Mouse (Mus musculus) adrenal gland, adult (tissue): ENCODE results near the gene Lcn12.

ENCODE experiments used
- DNase-seq, 2 experiments: peaks; one replicate each; pipeline ENCODE4 v3.0.0; 2022 to 2023; ENCODE audit warnings: low spot score in 1 of 2; ENCODE audit not compliant: inconsistent age in 2 of 2

Gene Lcn12

DNA sequence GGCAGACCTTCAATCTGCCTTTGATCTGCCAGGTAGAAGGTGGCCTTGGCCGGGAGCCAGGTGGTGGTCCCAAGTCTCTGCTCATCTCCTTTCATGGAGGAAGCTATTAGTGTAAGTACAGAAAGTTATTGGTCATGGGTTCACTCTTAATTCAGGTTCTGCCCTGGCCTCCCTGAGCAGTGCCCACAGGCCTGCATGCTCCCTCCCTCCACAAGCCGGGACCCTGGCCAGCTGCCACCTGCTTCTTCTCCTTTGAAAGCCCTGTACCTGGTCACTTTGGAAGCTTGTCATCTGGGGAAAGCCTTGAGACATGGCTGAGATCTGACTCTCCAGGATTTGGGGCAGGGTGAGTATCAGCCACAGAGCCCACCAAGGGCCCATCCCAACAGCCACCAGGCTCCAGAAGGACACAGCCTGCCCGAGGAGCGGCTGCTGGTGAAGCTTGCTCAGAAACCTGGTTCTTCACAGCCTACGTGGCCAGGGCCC lies at the start of gene Lcn12:
TSS of gene Lcn12 (minus strand) at position 436 of the 486 bp plus-strand sequence.
- DNase-seq = peak in 1 of 2 experiments; percentile 17

DNA sequence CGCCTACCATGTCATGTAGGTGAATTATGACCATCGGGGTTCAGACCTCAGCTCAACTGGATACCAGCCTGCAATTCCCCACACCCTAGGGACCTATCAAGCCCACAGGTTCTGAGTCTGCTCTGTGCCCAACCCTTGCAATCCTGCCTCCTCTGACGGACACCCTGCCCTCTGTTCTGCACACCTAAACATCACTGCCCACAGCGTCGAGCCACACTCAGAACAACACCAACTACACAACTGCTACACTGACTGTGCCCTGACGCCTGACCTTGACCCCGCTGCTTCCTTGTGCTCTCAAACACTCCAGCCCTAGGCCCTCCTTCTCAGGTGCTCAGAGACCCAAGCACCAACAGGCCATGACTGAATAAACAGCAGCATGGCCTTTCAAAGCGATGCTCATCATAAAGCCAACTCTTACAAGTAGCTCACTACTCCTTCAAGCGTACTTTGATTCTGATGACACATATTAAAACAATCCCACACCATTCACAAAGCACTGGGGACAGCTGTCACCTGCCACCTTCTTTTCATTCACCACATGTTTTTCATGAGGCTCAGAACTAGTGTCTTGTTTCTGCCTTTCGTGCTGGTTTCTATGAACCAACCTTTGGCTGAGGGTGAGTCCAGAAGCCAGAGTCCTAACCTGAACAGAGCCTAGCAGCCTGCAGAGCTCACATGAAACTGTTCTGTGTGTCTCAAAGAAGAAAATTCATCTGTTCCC lies 48.1 kb upstream of the Lcn12 start:
- peak in 1 of 2 experiments; percentile 53 for DNase-seq

DNA sequence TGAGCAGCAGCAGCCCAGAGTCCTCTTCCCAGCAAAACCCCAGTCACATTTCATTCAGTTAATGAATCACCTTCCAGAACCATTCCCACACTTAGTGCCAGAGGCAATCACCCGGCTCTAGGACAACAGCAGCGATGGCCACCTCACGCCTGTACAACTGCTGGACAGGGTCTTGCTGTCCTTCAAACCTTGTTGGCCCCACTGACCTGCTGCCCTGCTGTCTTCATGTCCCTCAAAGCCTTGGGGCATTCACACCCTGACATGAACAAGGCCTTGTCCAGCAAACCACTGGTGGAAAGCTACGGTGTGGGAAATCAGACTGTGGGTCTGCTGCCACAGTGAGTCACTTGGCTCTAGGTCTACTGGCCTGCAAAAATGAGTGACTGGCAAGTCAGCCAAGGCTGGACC lies 46.8 kb upstream of the Lcn12 start:
- peak; percentile 60 to 88 for DNase-seq

DNA sequence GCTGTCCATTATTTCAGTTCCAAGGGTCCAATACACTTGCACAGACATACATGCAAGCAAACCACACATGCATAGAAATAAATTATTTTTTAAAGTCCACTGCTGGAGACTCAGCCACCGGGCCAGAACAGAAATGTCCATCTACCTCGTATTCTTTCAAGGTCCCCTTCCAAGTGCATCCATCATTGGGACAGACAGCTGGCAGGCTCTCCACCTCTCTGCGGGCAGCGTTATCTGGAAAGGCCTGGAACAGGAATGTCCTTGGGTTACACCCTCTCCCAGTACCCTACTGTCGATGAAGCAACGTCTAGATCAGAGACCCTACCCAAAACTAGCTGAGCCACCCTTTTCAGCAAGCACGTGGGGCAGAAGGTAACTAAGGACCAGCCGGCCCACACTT lies 42.8 kb upstream of the Lcn12 start:
- peak; percentile 88 to 92 for DNase-seq

DNA sequence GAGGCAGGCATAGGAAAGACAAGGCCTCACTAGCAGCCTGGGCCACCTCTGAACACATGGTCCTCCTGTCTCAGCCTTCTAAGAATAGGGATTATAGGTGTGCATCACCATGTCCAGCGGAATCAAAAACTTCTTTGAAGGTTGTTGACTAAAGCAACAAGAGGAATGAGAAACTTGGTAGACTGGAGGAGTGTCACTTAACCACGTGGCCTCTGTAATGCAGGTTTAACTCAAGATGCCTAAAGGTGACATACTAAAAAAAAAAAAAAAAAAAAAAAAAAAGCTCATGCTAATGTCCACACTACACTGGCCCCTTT lies 41.1 kb upstream of the Lcn12 start:
- DNase-seq = no peak

DNA sequence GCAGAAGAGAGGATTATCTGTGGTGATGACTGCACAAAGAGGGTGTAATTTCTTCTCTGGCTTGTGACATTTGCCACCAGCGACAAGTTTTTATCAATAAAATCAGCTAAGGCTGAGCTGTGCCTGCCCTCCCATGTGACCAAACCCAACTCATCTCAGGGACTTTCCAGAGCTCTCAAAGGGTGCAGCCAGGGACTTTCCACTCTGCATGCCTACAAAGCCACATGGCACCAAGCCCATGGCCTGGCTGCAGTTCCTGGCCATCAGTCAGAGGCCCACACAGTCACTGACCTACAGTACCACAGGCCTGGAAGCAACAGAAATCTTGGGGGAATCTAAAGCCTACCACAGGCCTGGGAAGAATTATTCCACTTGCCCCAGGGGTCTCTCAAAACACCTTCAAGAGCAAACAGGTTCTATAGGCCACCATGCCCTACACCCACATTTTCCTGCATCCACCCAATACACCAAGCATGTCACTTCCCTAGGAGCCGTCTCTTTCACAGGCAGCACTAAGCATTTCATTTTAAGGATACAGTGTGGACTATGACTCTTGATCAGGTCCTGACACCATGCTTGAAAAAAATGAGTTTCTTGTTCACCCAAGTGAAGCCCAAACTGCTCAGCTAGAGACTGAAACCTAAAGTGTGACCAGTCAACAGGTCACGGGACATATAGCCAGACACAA lies 40.6 kb upstream of the Lcn12 start:
- DNase-seq = peak; percentile 94 to 96

DNA sequence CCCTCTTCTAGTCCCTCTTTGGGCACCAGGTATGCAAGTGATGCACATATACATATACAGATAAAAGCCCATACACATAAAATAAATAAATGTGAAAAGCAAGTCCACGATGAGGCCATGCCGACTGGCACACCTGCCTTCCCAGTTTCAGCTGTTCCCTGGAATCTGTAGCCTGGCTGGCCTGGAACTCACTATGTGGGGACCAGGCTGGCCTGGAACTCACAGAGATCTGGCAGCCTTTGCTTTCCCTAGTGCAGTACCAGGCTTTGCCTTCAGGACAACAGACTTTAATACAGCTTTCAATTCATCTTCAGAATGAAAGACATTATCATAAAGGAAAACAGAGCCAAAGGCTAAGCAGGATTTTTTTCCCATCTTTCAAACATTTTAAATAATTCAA lies 40.0 kb upstream of the Lcn12 start:
- DNase-seq = peak in 1 of 2 experiments; percentile 44

DNA sequence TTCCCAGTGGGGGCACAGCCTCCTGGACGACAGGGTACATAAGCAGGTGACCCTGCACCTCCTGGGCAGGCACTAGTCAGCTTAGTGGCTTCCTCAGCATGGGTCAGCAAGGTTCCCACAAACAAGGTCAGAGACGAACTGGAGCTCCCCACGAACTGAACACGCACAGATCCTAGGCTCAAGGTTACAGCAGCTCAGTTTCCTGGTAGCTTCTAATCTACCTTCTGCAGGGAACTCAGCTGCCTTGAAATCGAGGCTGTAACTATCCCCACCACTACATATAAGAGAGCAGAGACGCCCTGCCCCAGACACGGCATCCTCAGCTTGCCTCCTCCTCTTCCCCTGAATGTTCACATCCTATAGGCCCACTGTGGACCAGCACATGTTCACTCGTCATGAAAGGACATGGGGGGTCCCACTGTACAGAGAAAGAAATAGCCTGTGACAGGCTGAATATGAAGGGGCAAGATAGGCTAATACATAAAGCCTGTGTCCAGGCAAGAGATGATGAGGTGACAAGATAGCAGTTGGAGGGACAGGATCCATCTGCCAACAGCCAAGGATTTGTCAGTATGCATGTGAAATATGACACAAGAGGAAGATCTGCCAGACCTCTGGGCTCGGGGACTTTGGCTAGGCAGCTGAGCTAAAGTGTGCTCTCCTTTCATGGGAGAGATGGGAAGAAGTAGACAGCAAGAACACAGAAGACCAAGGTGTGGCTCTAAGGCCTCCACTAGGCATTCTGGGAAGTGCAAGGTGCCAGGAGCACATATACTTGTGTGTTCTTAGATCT lies 33.0 kb upstream of the Lcn12 start:
- DNase-seq = peak; percentile 59 to 74

DNA sequence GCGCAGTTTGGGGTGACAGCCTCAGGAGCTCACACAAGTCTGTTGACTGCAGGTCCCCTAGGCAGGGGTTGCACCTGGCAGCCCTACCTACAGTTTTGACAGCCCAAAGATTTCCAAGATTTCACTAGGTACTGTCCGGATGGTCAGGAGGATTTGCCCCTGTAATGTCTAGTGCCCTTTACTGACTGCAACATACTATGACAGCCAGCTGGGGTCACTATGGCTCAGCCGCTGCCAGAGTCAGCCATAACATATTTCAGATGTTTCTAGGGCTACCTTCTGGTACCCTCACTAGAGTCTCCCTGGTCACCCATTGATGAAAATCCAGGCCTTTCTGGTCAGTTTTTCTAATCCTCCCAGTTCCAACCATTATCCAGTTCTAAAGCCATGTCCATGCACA lies 16.2 kb upstream of the Lcn12 start:
- peak in 1 of 2 experiments; percentile 52 for DNase-seq

DNA sequence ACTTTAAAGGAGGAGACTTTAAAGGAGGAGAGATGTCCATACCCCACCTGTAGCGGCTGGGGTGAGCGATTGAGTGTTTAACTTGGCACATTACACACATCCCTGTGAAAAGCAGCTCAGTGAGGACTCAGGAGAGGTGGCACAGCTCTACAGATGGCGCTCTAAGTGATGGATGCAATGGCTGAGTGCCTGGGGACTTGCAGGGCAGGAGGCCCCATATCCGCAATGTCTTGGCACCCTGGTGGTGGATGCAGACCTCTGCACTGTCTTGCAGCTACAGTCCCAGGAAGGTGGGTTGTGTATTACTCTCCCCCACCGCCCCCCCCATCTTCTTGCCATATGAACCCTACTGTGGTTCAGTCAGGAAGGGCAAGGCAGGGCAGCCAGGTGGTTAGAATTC lies 13.3 kb upstream of the Lcn12 start:
- DNase-seq = no peak

DNA sequence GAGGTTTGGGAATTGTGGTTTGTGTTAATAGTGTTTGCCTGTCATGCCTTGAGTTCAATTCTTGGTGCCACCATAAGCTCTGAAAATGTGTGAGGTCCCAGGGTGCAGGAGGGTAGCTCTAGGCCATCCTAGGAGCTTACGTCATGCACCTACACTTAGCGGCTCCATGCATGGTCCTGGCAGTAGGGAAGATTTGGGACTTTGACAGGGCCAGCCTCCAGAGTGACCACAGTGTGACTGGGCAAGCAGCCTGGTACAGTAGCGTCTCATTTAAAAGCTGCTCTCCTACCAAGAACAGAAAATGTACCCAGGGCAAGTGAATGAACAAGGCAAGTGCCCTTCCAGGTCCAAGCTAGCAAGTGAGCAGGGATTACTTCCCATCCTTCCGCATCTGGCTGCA lies 12.1 kb upstream of the Lcn12 start:
- no peak for DNase-seq

DNA sequence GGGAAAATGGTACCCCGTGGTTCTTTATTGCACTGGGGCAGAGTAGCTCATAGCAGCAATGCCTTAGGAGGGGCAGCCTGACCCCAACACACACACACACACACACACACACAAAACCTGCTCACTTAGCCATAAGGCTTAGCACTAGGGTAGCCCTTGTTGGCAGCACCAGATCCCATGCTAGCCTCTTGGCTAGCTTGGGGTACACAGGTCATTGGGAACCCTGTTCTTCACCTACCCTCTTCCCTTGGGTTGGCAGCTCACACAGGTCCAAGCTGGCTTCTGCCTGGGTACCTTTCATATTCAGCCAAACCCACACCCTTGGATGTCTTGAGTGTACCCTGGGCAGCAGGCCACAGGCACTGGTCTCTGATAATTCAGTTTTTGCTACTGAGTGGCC lies 11.3 kb upstream of the Lcn12 start:
- DNase-seq = no peak

DNA sequence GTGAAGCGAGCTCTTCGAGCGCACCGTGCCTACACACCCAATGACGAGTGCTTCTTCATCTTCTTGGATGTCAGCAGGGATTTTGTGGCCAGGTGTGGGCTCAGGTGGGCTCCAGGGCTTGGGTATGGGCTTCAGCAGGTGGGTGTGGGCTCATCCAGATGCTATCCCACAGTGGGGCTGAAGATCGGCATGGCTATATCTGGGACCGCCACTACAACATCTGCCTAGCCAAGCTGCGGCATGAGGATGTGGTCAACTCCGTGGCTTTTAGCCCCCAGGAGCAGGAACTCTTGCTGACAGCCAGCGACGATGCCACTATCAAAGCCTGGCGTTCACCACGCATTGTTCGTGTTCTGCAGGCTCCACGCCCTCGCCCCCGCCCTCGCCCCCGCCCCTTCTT lies 10.8 kb upstream of the Lcn12 start:
- no peak for DNase-seq

DNA sequence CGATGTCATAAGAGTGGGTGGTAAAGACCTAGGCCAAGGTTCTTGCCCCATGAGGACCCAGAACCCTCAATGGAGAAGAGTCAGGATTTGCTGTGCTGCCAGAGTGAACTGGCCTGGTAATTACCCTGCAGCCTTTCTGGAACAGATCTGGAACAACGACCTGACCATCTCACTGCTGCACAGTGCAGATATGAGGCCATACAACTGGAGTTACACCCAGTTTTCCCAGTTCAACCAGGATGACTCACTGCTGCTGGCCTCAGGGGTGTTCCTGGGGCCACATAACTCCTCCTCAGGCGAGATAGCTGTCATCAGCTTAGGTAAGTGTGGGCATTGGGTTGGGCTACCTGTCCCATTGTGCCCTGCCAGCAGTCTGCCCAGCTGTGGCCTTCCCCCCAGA lies 9.0 kb upstream of the Lcn12 start:
- DNase-seq = no peak

DNA sequence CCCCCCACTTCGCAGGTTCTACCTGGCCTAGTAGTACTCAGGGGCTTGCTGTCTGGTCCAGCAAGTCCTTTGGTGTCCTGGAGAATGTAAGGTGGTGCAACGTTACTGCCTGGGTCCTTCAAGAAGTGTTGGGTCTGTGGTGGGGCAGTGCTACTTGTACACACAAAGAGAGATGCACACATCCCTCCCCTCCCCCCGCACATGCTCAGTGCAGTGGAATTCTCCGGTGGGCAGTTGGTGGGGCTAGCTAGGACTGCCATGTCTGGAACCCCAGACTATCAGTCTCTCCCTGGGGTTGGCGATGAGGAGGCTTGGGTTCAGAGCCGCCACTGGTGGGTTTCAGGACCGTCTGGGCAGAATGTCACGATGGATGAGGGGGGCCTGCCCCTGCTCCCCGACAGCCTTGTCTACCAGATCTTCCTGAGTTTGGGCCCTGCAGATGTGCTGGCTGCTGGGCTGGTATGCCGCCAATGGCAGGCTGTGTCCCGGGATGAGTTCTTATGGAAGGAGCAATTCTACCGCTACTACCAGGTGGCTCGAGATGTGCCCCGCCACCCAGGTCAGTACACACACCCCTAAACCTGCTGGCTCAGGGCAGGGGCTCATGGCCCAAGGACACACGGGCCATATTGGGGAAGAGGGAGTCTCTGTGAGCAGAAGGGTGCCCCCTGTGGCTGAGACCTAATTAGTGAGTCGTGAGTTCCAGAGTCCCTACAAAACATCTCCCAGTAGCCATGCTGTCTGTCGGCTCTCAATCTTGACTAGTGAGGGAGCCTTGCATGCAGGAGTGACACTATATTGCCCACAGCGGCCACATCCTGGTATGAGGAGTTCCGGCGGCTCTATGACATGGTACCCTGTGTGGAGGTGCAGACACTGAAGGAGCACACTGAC lies 8.1 kb upstream of the Lcn12 start, which contains the start of gene C8g:
TSS of gene C8g (minus strand) at position 127 of the 894 bp plus-strand sequence.
- DNase-seq = peak in 1 of 2 experiments; percentile 60

DNA sequence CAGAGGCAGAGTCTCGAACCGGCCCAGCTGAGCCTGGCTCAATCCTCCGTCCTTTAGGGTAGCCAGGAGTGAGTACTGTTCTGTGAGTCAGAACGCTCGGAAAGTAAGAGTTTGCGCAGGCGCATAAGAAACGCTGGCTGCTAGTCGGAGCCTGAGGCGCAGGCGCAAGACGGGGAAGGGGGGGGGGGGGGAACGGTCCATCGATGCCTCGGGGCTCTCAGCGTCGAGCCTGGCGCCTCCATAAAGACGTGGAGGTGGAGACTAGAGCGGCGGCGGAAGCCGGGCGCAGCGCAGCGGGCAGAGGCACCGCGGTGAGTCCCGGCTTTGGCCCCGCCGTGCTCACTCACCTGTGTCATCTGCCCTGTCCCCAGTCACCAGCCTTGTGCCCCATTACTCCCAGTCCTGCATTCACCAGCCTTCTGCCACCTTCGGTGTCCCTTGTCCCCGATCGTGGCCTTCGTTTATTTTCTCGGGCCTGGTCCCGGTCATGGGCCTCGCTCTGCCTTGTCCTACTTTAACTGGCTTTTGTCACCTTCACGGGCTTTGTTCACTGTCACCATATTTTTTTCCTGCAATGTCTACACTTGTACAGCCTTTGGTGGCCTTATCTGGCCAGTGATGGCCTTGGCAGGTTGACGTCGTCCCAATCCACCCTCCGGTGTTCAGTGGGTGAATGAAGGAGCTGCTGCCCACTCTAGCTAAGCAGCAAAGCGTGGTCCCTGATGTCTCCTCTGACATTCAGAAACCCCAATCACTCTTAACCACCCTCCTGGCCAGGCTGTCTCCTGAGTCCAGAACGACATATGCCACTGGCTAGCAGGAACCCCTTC lies 7.1 kb upstream of the Lcn12 start, which contains the start of gene Fbxw5:
TSS of gene Fbxw5 (plus strand) at position 175 of the 830 bp plus-strand sequence.
- DNase-seq = peak; percentile 87 to 93

DNA sequence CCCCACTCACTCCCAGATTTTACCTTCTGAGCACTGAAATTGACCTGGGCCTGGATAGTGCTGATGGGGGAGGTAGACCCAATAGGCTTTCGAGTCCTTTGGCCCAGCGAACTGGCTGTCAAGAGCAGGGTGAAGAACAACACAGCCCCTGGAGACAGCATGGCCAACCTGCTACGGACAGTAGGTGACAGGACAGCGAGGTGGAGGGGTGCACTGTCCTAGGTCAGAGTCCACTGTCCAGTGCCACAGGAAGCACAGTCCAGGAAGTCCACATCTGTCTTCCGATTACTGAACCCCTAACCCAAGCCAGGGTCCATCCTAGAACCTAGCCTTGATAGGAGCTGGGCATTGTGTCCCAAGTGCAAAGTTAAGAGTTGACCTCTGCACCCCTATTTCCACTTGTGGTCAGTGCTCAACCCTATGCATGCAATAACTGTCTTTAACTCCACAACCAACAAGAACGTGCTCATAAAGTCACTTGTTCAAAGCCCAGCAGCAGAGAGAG lies 6.4 kb upstream of the Lcn12 start:
- DNase-seq = peak; percentile 35 to 53

DNA sequence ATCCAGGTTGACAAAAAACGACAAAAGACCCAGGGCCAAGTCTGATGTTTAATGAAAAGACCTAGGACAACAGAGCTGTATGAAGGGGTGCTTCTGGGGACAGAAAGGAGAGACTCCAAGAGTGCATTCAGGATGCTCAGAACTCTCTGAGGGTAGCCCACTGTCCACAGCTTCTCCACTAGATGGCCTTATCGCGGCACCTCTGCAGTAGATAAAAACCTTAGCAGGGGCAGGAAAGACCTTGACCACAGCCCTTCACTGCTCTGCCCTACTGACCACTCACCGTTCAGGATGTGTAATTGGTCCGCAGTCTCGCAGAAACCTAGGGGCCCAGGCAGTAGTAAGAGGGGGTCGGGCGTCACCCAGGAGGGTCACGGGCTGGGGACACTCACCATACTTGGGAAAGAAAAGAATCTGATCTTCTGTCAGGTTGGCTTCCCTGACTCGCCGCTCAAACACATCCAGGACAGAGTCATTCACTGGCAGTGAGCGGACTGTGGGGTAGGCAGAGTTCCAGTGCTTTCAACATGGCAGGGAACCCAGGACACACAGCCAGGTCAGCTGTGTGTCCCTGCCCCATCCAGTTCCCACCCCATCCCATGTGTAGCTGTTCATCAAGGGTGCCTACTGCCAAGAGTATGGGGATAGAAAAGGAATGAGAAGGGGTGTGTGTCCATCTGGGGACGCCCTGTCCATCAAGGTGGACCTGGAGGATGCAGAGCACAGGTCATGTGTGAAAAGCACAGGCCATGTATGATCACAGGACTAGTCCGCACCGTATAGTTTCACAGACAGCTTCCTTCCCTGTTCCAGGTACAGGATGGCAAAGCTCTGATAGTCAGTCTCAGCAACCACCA lies 5.1 kb upstream of the Lcn12 start:
- peak in 1 of 2 experiments; percentile 55 for DNase-seq
